Mouse (Mus musculus) left cerebral cortex, postnatal 10 days (tissue): ENCODE measurements around the gene Vnn1. TPM values are rescaled to one million over a fixed set of nuclear protein-coding genes. Genes with fewer than 3 reads are reported as not detected.

Experiments
- DNase-seq, 2 experiments: peaks; one replicate each; pipeline ENCODE4 v3.0.0; 2021 to 2022; ENCODE audit warnings: low spot score in 2 of 2, mixed read lengths in 1 of 2; ENCODE audit errors: extremely low spot score in 1 of 2
- intact Hi-C: fragments of 180-260 bp; cut with DNase I; formaldehyde crosslinking; loops from one replicate; pipeline ENCODE4 v1.15.1; 2025
- total RNA-seq, 2 experiments: library from RNA; stranded (reverse); gene quantifications; 2 replicates each; pipeline ENCODE4 v1.2.3; 2021

Vnn1 gene
- under 1 TPM; 0.36 to 0.69 TPM for total RNA-seq

- intact Hi-C loops = no loop called here
- DNase-seq = no peak
These were observed at the start of gene Vnn1 for GRCm38 (mm10) chr10:23894601-23895349. Gene Vnn1 (plus strand): TSS chr10:23894688.

- intact Hi-C loops = no loop called here
- no peak for DNase-seq
These were observed 43.1 kb upstream of the Vnn1 start, which contains the start of gene Vnn3 for GRCm38 (mm10) chr10:23851228-23851912. Gene Vnn3 (plus strand): TSS chr10:23851462.

- intact Hi-C loops = no loop called here
- DNase-seq = no peak
These were observed 42.4 kb upstream of the Vnn1 start for GRCm38 (mm10) chr10:23852096-23852495.

GRCm38 (mm10) chr10:23864362-23865312 lies 29.9 kb upstream of the Vnn1 start:
- intact Hi-C loops = no loop called here

GRCm38 (mm10) chr10:23880695-23881094 lies 13.8 kb upstream of the Vnn1 start:
- intact Hi-C loops = no loop called here
- DNase-seq = no peak

More at GRCm38 (mm10) chr10:23864362-23865312, 29.9 kb upstream of the Vnn1 start:
- DNase-seq = no peak

GRCm38 (mm10) chr10:23884910-23885309 lies 9.6 kb upstream of the Vnn1 start:
- no peak for DNase-seq
- intact Hi-C loops = no loop called here

- DNase-seq = no peak
- intact Hi-C loops = no loop called here
These were observed 8.4 kb upstream of the Vnn1 start for GRCm38 (mm10) chr10:23886060-23886459.

GRCm38 (mm10) chr10:23892987-23893386 lies 1.5 kb upstream of the Vnn1 start:
- intact Hi-C loops = no loop called here
- DNase-seq = no peak

GRCm38 (mm10) chr10:23895376-23895775 lies 888 bp downstream of the Vnn1 start:
- DNase-seq = no peak
- intact Hi-C loops = no loop called here

- no peak for DNase-seq
- intact Hi-C loops = no loop called here
These were observed 6.6 kb downstream of the Vnn1 start for GRCm38 (mm10) chr10:23901119-23901518.

- intact Hi-C loops = no loop called here
- no peak for DNase-seq
These were observed 11.2 kb downstream of the Vnn1 start for GRCm38 (mm10) chr10:23905661-23906060.

GRCm38 (mm10) chr10:23920056-23920455 lies 25.6 kb downstream of the Vnn1 start, which contains the start of gene Taar1:
Gene Taar1 (plus strand): TSS chr10:23920356.
- DNase-seq = no peak
- intact Hi-C loops = no loop called here

GRCm38 (mm10) chr10:23922468-23922867 lies 28.0 kb downstream of the Vnn1 start:
- DNase-seq = no peak
- intact Hi-C loops = no loop called here

- DNase-seq = no peak
- intact Hi-C loops = no loop called here
These were observed 29.5 kb downstream of the Vnn1 start for GRCm38 (mm10) chr10:23923941-23924340.

GRCm38 (mm10) chr10:23937613-23938012 lies 43.1 kb downstream of the Vnn1 start:
- intact Hi-C loops = no loop called here
- no peak for DNase-seq

- intact Hi-C loops = no loop called here
These were observed 43.8 kb downstream of the Vnn1 start, which contains the start of gene Taar2 for GRCm38 (mm10) chr10:23938312-23938711. Gene Taar2 (plus strand): TSS chr10:23938572.

GRCm38 (mm10) chr10:23942465-23942864 lies 48.0 kb downstream of the Vnn1 start:
- no peak for DNase-seq
- intact Hi-C loops = no loop called here

More at GRCm38 (mm10) chr10:23938312-23938711, 43.8 kb downstream of the Vnn1 start, which contains the start of gene Taar2:
- no peak for DNase-seq

- no peak for DNase-seq
- intact Hi-C loops = no loop called here
These were observed 53.5 kb downstream of the Vnn1 start for GRCm38 (mm10) chr10:23948026-23948425.

- DNase-seq = peak in 1 of 2 experiments; percentile 17
These were observed 55.1 kb downstream of the Vnn1 start, which contains the start of gene Taar3 for GRCm38 (mm10) chr10:23949508-23950005. Gene Taar3 (plus strand): TSS chr10:23949558.

More at GRCm38 (mm10) chr10:23949508-23950005, 55.1 kb downstream of the Vnn1 start, which contains the start of gene Taar3:
- intact Hi-C loops = no loop called here
